Mouse (Mus musculus): ENCODE measurements around the gene Myh9.

DNA sequence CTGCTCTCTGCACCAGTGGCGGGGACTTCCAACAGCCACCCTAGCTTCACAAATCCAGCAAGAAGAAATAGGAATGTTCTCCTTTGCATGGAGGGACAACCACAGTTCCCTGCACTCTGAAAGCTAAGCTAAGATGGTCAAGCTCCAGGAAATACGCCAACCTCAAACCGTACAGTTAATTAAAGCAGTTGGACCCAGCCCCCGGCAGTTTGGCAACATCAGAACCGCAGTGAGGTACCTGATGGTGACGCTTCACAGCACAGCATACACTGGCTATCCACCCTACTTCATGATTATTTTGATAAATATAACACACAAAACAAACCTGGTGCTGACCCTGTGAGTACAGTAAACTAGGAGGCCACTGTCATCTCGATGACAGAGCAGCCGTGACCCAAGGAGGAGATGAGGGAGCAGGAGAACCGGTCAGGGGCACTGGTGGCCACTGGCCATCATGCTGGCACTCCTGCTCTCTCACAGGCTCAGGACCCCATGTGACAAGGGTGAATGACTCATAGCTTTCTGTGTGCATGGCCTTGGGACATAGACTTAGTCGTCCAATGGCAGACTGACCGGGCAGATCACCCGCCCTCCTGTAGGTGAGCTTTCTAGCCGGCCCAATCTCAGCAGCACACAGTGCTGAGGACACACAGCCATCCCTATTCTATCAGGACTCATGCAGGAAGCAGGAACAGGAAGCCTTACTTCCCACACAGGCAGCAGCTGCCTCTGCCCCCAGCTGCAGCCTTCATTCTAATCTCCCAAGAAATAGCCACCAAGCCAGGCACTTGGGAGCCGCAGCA is 44.2 kb downstream of the Myh9 start:
- TF ChIP-seq CTCF (IDR thresholded peaks at IDR 0.05; ENCODE audit: low read depth) = no peak; the same call in 1 of the 2 replicates
- TF ChIP-seq EP300 (optimal IDR thresholded peaks at IDR 0.05) = no peak

All from stomach, postnatal 0 days (tissue).